Mouse (Mus musculus): ENCODE measurements around the gene Exd1. TPM values are rescaled to one million over a fixed set of nuclear protein-coding genes. Genes with fewer than 3 reads are reported as not detected.
"Not testable (repeated sequence)": the region's sequence is repeated elsewhere in the genome, so short reads cannot be mapped to it uniquely, and the experiment has no call there.

Gene Exd1
- polyA plus RNA-seq, 1 experiment from 2014 or later: 0.22 TPM

- WGBS: 81% methylated on average over 4 of the region's 4 CpGs
These were observed 23.6 kb downstream of the Exd1 start for GRCm38 (mm10) chr2:119523836-119524235.

GRCm38 (mm10) chr2:119520550-119520949 lies 26.9 kb downstream of the Exd1 start:
- ATAC-seq (ENCODE audit: low FRiP score): no peak
- WGBS: 79% methylated on average over 7 of the region's 7 CpGs
- H3K9me3 ChIP-seq: no peaks in the 10 kb centered on the region
- H3K27me3 ChIP-seq: no peaks in the 10 kb centered on the region
- no peaks in the 10 kb centered on the region for H3K36me3 ChIP-seq (replicated peaks)
- no peak overlapping the region for H3K9ac ChIP-seq
- no peak overlapping the region for H3K27ac ChIP-seq
- H3K4me1 ChIP-seq: no peaks in the 10 kb centered on the region
- no peak overlapping the region for H3K4me3 ChIP-seq (replicated peaks)
- H3K4me2 ChIP-seq: no peak overlapping the region

More at GRCm38 (mm10) chr2:119523836-119524235, 23.6 kb downstream of the Exd1 start:
- no peak for ATAC-seq (ENCODE audit: low FRiP score)
- Histone ChIP-seq H3K27me3 (no peaks in the 10 kb centered on the region), H3K36me3 (replicated peaks) (no peaks in the 10 kb centered on the region), H3K4me2 (no peak overlapping the region), H3K9ac (no peak overlapping the region), H3K4me1 (no peaks in the 10 kb centered on the region), H3K4me3 (replicated peaks) (no peak overlapping the region), H3K27ac (no peak overlapping the region), H3K9me3 (no peaks in the 10 kb centered on the region)

DNA sequence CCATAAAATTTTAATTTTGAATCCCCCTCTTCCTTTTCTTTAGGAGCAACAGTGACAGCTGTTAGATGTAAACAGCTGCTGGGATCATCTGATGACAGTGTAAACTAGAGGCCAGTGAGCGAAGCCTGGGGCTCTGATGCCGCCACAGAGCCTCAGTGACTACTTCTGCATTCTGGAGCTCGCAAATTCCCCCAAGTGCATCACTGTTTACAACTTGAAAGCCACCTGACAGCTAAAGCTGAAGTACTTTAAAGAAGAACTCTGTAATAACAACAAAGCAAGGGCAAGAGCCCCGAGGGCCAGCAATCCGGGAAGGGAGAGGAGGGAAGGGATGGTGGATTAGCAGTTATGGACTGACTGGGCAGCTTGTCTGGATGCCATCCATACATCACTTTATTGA lies 30.6 kb downstream of the Exd1 start:
- H3K36me3 ChIP-seq (replicated peaks): no peaks in the 10 kb centered on the region
- H3K4me2 ChIP-seq: no peak overlapping the region
- H3K27me3 ChIP-seq: no peaks in the 10 kb centered on the region
- WGBS: 63% methylated on average over 5 of the region's 5 CpGs
- no peaks in the 10 kb centered on the region for H3K9me3 ChIP-seq
- no peak for ATAC-seq (ENCODE audit: low FRiP score)
- no peak overlapping the region for H3K4me3 ChIP-seq (replicated peaks)
- H3K27ac ChIP-seq: no peak overlapping the region
- H3K9ac ChIP-seq: no peak overlapping the region
- no peaks in the 10 kb centered on the region for H3K4me1 ChIP-seq

- no peak overlapping the region for H3K4me3 ChIP-seq (replicated peaks)
- WGBS: 82% methylated on average over 3 of the region's 3 CpGs
- no peak overlapping the region for H3K9ac ChIP-seq
- no peak overlapping the region for H3K4me2 ChIP-seq
- no peak for ATAC-seq (ENCODE audit: low FRiP score)
- no peaks in the 10 kb centered on the region for H3K4me1 ChIP-seq
- no peaks in the 10 kb centered on the region for H3K9me3 ChIP-seq
- no peaks in the 10 kb centered on the region for H3K36me3 ChIP-seq (replicated peaks)
- no peaks in the 10 kb centered on the region for H3K27me3 ChIP-seq
- no peak overlapping the region for H3K27ac ChIP-seq
These were observed 33.4 kb downstream of the Exd1 start for GRCm38 (mm10) chr2:119514026-119514522.

GRCm38 (mm10) chr2:119512292-119512691 lies 35.1 kb downstream of the Exd1 start:
- 85% methylated on average over 3 of the region's 3 CpGs for WGBS
- H3K4me2 ChIP-seq: no peak overlapping the region
- H3K36me3 ChIP-seq (replicated peaks): no peaks in the 10 kb centered on the region
- ATAC-seq (ENCODE audit: low FRiP score): no peak
- H3K9me3 ChIP-seq: no peaks in the 10 kb centered on the region
- H3K9ac ChIP-seq: no peak overlapping the region
- no peak overlapping the region for H3K27ac ChIP-seq
- no peaks in the 10 kb centered on the region for H3K4me1 ChIP-seq
- no peak overlapping the region for H3K4me3 ChIP-seq (replicated peaks)
- no peaks in the 10 kb centered on the region for H3K27me3 ChIP-seq

GRCm38 (mm10) chr2:119510856-119511255 lies 36.6 kb downstream of the Exd1 start:
- Histone ChIP-seq H3K27me3 (no peaks in the 10 kb centered on the region), H3K4me1 (no peaks in the 10 kb centered on the region), H3K9ac (no peak overlapping the region), H3K4me3 (replicated peaks) (no peak overlapping the region), H3K27ac (no peak overlapping the region), H3K36me3 (replicated peaks) (no peaks in the 10 kb centered on the region), H3K9me3 (no peaks in the 10 kb centered on the region), H3K4me2 (no peak overlapping the region)
- 83% methylated on average over 2 of the region's 2 CpGs for WGBS
- ATAC-seq (ENCODE audit: low FRiP score): no peak

DNA sequence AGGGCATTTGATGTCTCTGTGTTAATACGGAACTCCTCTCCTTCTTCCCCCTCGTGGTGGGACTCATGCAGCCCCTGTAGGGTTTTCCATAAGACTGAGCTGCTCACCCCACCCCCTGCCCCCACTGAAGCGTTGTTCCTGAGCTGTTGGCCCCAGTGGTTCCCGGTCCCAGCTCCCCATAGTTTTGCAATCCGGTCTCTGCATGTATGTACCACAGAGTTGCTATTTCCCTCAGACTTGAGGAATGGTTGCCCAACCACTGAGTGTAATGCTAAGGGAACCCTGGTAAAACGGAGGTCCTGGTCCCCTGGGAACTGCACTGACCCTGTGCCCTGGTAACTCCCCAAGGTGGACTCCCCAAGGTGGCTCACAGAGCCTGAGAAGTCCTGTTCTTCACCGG lies 38.9 kb downstream of the Exd1 start:
- not testable (repeated sequence) for H3K4me3 ChIP-seq (replicated peaks)

GRCm38 (mm10) chr2:119507108-119507507 lies 40.3 kb downstream of the Exd1 start:
- no peak overlapping the region for H3K27ac ChIP-seq
- H3K9me3 ChIP-seq: no peaks in the 10 kb centered on the region
- no peaks in the 10 kb centered on the region for H3K36me3 ChIP-seq (replicated peaks)
- ATAC-seq (ENCODE audit: low FRiP score): no peak
- H3K9ac ChIP-seq: no peak overlapping the region
- no peak overlapping the region for H3K4me2 ChIP-seq
- H3K4me1 ChIP-seq: no peaks in the 10 kb centered on the region
- H3K27me3 ChIP-seq: no peaks in the 10 kb centered on the region
- no peak overlapping the region for H3K4me3 ChIP-seq (replicated peaks)

More for the DNA sequence above, 38.9 kb downstream of the Exd1 start:
- ATAC-seq (ENCODE audit: low FRiP score); H3K9ac ChIP-seq; H3K9me3 ChIP-seq; H3K4me2 ChIP-seq; H3K4me1 ChIP-seq; H3K27me3 ChIP-seq; H3K27ac ChIP-seq; H3K36me3 ChIP-seq (replicated peaks): not testable (repeated sequence)
- 69% methylated on average over 7 of the region's 7 CpGs for WGBS

DNA sequence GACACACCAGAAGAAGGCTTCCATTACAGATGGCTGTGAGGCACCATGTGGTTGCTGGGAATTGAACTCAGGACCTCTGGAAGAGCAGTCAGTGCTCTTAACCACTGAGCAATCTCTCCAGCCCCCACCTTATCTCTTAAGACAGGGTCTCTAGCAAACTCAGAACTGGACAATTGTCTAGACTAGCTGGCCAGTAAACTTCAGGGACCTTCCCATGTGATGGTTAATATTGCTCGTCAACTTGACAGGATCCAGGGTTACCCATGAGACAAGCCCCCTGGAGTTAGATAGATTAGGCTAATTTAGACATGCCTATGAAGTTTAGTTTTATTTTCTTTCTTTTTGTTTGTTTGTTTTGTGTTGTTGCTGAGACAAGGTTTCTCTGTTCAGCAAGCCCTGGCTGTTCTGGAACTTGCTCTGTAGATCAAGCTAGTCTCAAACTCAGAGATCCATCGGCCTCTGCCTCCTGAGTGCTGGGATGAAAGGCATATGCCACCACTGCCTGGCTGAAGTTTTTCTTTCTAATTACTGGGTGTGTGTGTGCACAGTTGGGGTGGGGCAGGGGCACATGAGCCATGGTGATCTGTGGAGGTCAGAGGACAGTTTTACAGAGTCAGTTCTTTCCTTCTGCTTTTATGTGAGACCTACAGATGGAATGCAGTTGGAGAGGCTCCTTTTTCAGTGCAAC lies 46.3 kb downstream of the Exd1 start:
- H3K9ac ChIP-seq: no peak overlapping the region
- no peaks in the 10 kb centered on the region for H3K4me1 ChIP-seq
- H3K4me2 ChIP-seq: no peak overlapping the region
- H3K4me3 ChIP-seq (replicated peaks): no peak overlapping the region
- no peaks in the 10 kb centered on the region for H3K36me3 ChIP-seq (replicated peaks)
- no peaks in the 10 kb centered on the region for H3K9me3 ChIP-seq
- H3K27me3 ChIP-seq: no peaks in the 10 kb centered on the region
- H3K27ac ChIP-seq: no peak overlapping the region
- 90% methylated on average over 2 of the region's 2 CpGs for WGBS
- no peak for ATAC-seq (ENCODE audit: low FRiP score)

DNA sequence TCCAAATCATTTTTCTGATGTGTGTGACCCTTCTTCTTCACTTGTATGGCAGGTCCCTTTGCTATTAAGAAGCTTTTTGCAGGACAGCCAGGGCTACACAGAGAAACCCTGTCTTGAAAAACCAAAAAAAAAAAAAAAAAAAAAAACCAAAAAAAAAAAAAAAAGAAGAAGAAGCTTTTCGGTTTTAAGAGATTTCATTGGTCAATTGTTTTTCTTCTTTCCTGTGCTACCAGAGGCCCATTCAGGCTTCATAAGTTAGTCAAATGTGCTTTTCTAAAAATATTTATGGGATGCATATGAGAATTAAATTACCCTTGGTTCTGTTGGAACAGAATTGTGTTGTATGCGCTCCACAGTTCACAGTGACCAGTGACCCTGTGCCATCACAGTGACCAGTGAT lies 48.6 kb downstream of the Exd1 start:
- 85% methylated on average over 2 of the region's 2 CpGs for WGBS
- Histone ChIP-seq H3K9me3 (no peaks in the 10 kb centered on the region), H3K36me3 (replicated peaks) (no peaks in the 10 kb centered on the region), H3K4me1 (no peaks in the 10 kb centered on the region), H3K4me3 (replicated peaks) (no peak overlapping the region), H3K27ac (no peak overlapping the region), H3K27me3 (no peaks in the 10 kb centered on the region), H3K4me2 (no peak overlapping the region), H3K9ac (no peak overlapping the region)
- no peak for ATAC-seq (ENCODE audit: low FRiP score)

DNA sequence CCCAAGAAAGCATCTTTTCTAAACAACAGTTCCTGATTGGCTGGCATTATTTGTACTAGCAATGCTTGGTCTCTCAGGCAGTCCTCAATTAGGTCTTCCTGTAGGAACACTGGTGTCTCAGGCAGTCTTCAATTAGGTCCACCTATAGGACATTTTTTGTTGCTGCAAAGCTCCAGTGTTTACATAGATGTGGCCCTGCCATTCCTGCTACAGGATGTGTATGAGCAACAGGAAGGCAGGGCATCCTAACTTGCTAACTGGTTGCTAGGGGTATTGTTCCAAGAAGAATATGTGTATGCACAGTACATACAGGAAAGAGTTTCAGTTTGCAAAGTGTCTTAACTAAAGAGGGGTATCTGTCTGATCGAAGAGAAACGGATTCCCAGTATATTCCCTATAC lies 51.3 kb downstream of the Exd1 start:
- Histone ChIP-seq H3K27me3 (no peaks in the 10 kb centered on the region), H3K9ac (no peak overlapping the region), H3K36me3 (replicated peaks) (no peaks in the 10 kb centered on the region), H3K4me3 (replicated peaks) (no peak overlapping the region), H3K27ac (no peak overlapping the region), H3K4me1 (no peaks in the 10 kb centered on the region), H3K4me2 (no peak overlapping the region), H3K9me3 (no peaks in the 10 kb centered on the region)
- no peak for ATAC-seq (ENCODE audit: low FRiP score)
- 93% methylated on average over 2 of the region's 2 CpGs for WGBS

GRCm38 (mm10) chr2:119491953-119492352 lies 55.5 kb downstream of the Exd1 start:
- 61% methylated on average over 5 of the region's 5 CpGs for WGBS
- no peaks in the 10 kb centered on the region for H3K9me3 ChIP-seq
- no peak for ATAC-seq (ENCODE audit: low FRiP score)
- no peak overlapping the region for H3K4me3 ChIP-seq (replicated peaks)
- H3K4me1 ChIP-seq: no peaks in the 10 kb centered on the region
- no peaks in the 10 kb centered on the region for H3K36me3 ChIP-seq (replicated peaks)
- H3K9ac ChIP-seq: no peak overlapping the region
- no peaks in the 10 kb centered on the region for H3K27me3 ChIP-seq
- no peak overlapping the region for H3K4me2 ChIP-seq
- no peak overlapping the region for H3K27ac ChIP-seq

GRCm38 (mm10) chr2:119486488-119486887 lies 60.9 kb downstream of the Exd1 start:
- no peak overlapping the region for H3K9ac ChIP-seq
- 7% methylated on average over 4 of the region's 4 CpGs for WGBS

More at GRCm38 (mm10) chr2:119486488-119486887, 60.9 kb downstream of the Exd1 start:
- Histone ChIP-seq H3K36me3 (replicated peaks) (no peaks in the 10 kb centered on the region), H3K4me3 (replicated peaks) (no peak overlapping the region), H3K27me3 (no peaks in the 10 kb centered on the region), H3K4me1 (no peaks in the 10 kb centered on the region), H3K4me2 (no peak overlapping the region), H3K9me3 (no peaks in the 10 kb centered on the region), H3K27ac (no peak overlapping the region)
- no peak for ATAC-seq (ENCODE audit: low FRiP score)
